Mouse (Mus musculus): ENCODE measurements at regions not wholly inside any gene's neighbourhood (a gene's known extent, or its start where the extent isn't known, plus 50 kb on each side); places are given as distances from the start of the nearest gene placed in this dataset.

- DNase-seq (ENCODE audit: low spot score): no peak
Measured at GRCm38 (mm10) chr2:75412735-75413134, 246.3 kb upstream of the Hnrnpa3 start.

- no peak for DNase-seq (ENCODE audit: low spot score)
Measured at GRCm38 (mm10) chr2:75418689-75419088, 240.4 kb upstream of the Hnrnpa3 start.

GRCm38 (mm10) chr2:75419142-75419541 is 239.9 kb upstream of the Hnrnpa3 start:
- DNase-seq (ENCODE audit: low spot score): no peak

- no peak for DNase-seq (ENCODE audit: low spot score)
Measured at GRCm38 (mm10) chr2:75422798-75423685, 236.0 kb upstream of the Hnrnpa3 start.

- DNase-seq (ENCODE audit: low spot score): no peak
Measured at GRCm38 (mm10) chr2:75423872-75424271, 235.2 kb upstream of the Hnrnpa3 start.

GRCm38 (mm10) chr2:75424363-75424762 is 234.7 kb upstream of the Hnrnpa3 start:
- no peak for DNase-seq (ENCODE audit: low spot score)

GRCm38 (mm10) chr2:75424911-75425310 is 234.2 kb upstream of the Hnrnpa3 start:
- DNase-seq (ENCODE audit: low spot score): no peak

GRCm38 (mm10) chr2:75425384-75425783 is 233.7 kb upstream of the Hnrnpa3 start:
- no peak for DNase-seq (ENCODE audit: low spot score)

GRCm38 (mm10) chr2:75425791-75426190 is 233.3 kb upstream of the Hnrnpa3 start:
- no peak for DNase-seq (ENCODE audit: low spot score)

GRCm38 (mm10) chr2:75427936-75428458 is 231.1 kb upstream of the Hnrnpa3 start:
- no peak for DNase-seq (ENCODE audit: low spot score)

- no peak for DNase-seq (ENCODE audit: low spot score)
Measured at GRCm38 (mm10) chr2:75430161-75430940, 228.7 kb upstream of the Hnrnpa3 start.

- no peak for DNase-seq (ENCODE audit: low spot score)
Measured at GRCm38 (mm10) chr2:75431981-75432380, 227.1 kb upstream of the Hnrnpa3 start.

GRCm38 (mm10) chr2:75434521-75434920 is 224.5 kb upstream of the Hnrnpa3 start:
- DNase-seq (ENCODE audit: low spot score): no peak

GRCm38 (mm10) chr2:75439522-75440230 is 219.4 kb upstream of the Hnrnpa3 start:
- no peak for DNase-seq (ENCODE audit: low spot score)

GRCm38 (mm10) chr2:75442632-75443031 is 216.4 kb upstream of the Hnrnpa3 start:
- no peak for DNase-seq (ENCODE audit: low spot score)

- no peak for DNase-seq (ENCODE audit: low spot score)
Measured at GRCm38 (mm10) chr2:75445189-75445588, 213.9 kb upstream of the Hnrnpa3 start.

- DNase-seq (ENCODE audit: low spot score): no peak
Measured at GRCm38 (mm10) chr2:75446996-75447715, 211.9 kb upstream of the Hnrnpa3 start.

- DNase-seq (ENCODE audit: low spot score): no peak
Measured at GRCm38 (mm10) chr2:75448221-75448620, 210.8 kb upstream of the Hnrnpa3 start.

GRCm38 (mm10) chr2:75451846-75452267 is 207.2 kb upstream of the Hnrnpa3 start:
- no peak for DNase-seq (ENCODE audit: low spot score)

- no peak for DNase-seq (ENCODE audit: low spot score)
Measured at GRCm38 (mm10) chr2:75452274-75453148, 206.6 kb upstream of the Hnrnpa3 start.
